Mouse (Mus musculus) CH12.LX (cell line): ENCODE results near the gene Wdr90.

ENCODE experiments used
- GABPA ChIP-seq: IDR thresholded peaks from 2 replicates; pipeline ENCODE4 v1.6.1; 2012; ENCODE audit warnings: low read depth, low read length, improper control_type of control experiment, inconsistent platforms; ENCODE audit not compliant: insufficient replicate concordance
- POLR2A ChIP-seq: IDR thresholded peaks from 2 replicates; pipeline ENCODE4 v1.6.1; 2011; ENCODE audit warnings: low read depth, mild to moderate bottlenecking, improper control_type of control experiment, low read length

- no peak for TF ChIP-seq GABPA
- TF ChIP-seq POLR2A = no peak
Measured at GRCm38 (mm10) chr17:25873405-25874147, 12.3 kb upstream of the Wdr90 start.
